Comparison of ENCODE assay signal across 9 mouse cellular contexts in the genomic region with DNA sequence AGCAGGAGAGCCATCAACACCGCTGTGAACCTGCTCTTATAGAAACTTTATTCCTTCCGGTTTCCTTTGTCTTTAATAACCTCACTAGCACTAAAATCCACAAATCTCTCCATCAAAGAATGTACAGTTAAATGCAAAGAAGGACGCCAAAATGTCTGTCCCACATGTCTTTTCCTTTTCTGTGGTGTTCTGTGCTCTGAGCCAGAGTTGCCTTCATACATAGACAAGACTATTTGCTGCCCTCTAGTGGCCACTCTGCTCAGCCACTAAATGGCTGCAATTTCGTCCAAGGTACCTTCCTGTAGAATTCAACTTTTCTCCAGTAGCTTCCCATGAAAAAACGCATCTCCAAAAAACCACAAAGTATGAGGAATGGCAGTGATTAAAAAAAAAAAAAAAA. TPM values are rescaled to one million over a fixed set of nuclear protein-coding genes. Genes with fewer than 3 reads are reported as not detected.
DNase-seq lines count a peak whose midpoint lies in the region; ATAC-seq and TF ChIP-seq lines count a peak whose summit lies in the region.
"Had no signal": no experiment of that assay in that cellular context is flagged by ENCODE, and none has a peak within 500 bp of the region (broad histone marks: within the 10 kb centered on the region; RNA-seq: fewer than 3 reads in every experiment).

No protein-coding gene starts in this region.

- ATAC-seq in midbrain, embryonic 13.5 days, result no peak
- peak; percentile 79 for ATAC-seq in hindbrain, postnatal 0 days
- peak; percentile 80; the same call in 1 of the 2 replicates for ATAC-seq in midbrain, embryonic 15.5 days (replicated peaks)

- H3K27ac ChIP-seq in midbrain, embryonic 10.5 days (replicated peaks), result no peak overlapping the region
- H3K27ac ChIP-seq in midbrain, embryonic 13.5 days, result no peak overlapping the region
- H3K27ac ChIP-seq in cerebellum, adult 2 months (ENCODE audit: insufficient read depth, low read length), result no peak overlapping the region
- no peak overlapping the region for H3K27ac ChIP-seq in hindbrain, postnatal 0 days
- no peak overlapping the region for H3K27ac ChIP-seq in left cerebral cortex, adult 2 months
- H3K27ac ChIP-seq in midbrain, embryonic 15.5 days, result no peak overlapping the region

- no peaks in the 10 kb centered on the region for H3K36me3 ChIP-seq in midbrain, embryonic 10.5 days
- no peaks in the 10 kb centered on the region for H3K36me3 ChIP-seq in midbrain, embryonic 13.5 days
- no peaks in the 10 kb centered on the region for H3K36me3 ChIP-seq in hindbrain, postnatal 0 days (ENCODE audit: insufficient read depth, low read length)
- no peaks in the 10 kb centered on the region for H3K36me3 ChIP-seq in midbrain, embryonic 15.5 days (replicated peaks)

- no peaks in the 10 kb centered on the region for H3K27me3 ChIP-seq in midbrain, embryonic 10.5 days (ENCODE audit: low read depth, poor library complexity, severe bottlenecking)
- H3K27me3 ChIP-seq in midbrain, embryonic 13.5 days, result no peaks in the 10 kb centered on the region
- no peaks in the 10 kb centered on the region for H3K27me3 ChIP-seq in cerebellum, adult 2 months (ENCODE audit: control insufficient read depth, insufficient read depth, low read length)
- no peaks in the 10 kb centered on the region for H3K27me3 ChIP-seq in hindbrain, postnatal 0 days (ENCODE audit: insufficient read depth, low read length)
- no peaks in the 10 kb centered on the region for H3K27me3 ChIP-seq in midbrain, embryonic 15.5 days (replicated peaks)

- H3K4me2 ChIP-seq in midbrain, embryonic 13.5 days (replicated peaks), result no peak overlapping the region
- H3K4me2 ChIP-seq in hindbrain, postnatal 0 days (ENCODE audit: low read depth, low read length), result no peak overlapping the region
- H3K4me2 ChIP-seq in midbrain, embryonic 15.5 days, result no peak overlapping the region

- H3K9ac ChIP-seq in midbrain, embryonic 13.5 days (replicated peaks), result no peak overlapping the region
- H3K9ac ChIP-seq in hindbrain, postnatal 0 days (replicated peaks; ENCODE audit: low read length), result no peak overlapping the region
- H3K9ac ChIP-seq in midbrain, embryonic 15.5 days, result no peak overlapping the region

- peak; percentile 61 for TF ChIP-seq CTCF in cerebellum, adult 2 months (IDR thresholded peaks at IDR 0.05; ENCODE audit: borderline replicate concordance, insufficient read depth, low read depth, low read length)
- peak; percentile 89 for TF ChIP-seq CTCF in hindbrain, postnatal 0 days (IDR thresholded peaks at IDR 0.05; ENCODE audit: low read depth)
- TF ChIP-seq CTCF in left cerebral cortex, adult 2 months (IDR thresholded peaks at IDR 0.05), result peak; percentile 88

- intact Hi-C loops in left cerebral cortex, adult 2 months (cut with DNase I), result loop anchor here (1.0 to 10.0 kb wide), 2 partner anchors 181 to 1444 kb away; no protein-coding TSS in a partner anchor

- peak; percentile 67 for DNase-seq in midbrain, embryonic 10.5 days (ENCODE audit: low spot score)
- peak; percentile 40 to 42 for DNase-seq in cerebellum, adult 2 months
- peak; percentile 79 for DNase-seq in forelimb bud, embryonic 11.5 days (ENCODE audit: low read depth, low spot score)
- peak; percentile 94 for DNase-seq in hindbrain, postnatal 0 days (ENCODE audit: low spot score)
- peak; percentile 69 to 72 for DNase-seq in left cerebral cortex, adult 2 months (ENCODE audit: extremely low spot score in 1 of 2, low spot score in 2 of 2)
- DNase-seq in testis, postnatal 10 days (ENCODE audit: low spot score), result peak; percentile 80

- no peaks in the 10 kb centered on the region for H3K9me3 ChIP-seq in midbrain, embryonic 10.5 days (replicated peaks)
- no peaks in the 10 kb centered on the region for H3K9me3 ChIP-seq in midbrain, embryonic 13.5 days
- no peaks in the 10 kb centered on the region for H3K9me3 ChIP-seq in hindbrain, postnatal 0 days (ENCODE audit: low read length)
- no peaks in the 10 kb centered on the region for H3K9me3 ChIP-seq in midbrain, embryonic 15.5 days

- H3K4me1 ChIP-seq in midbrain, embryonic 10.5 days, result no peaks in the 10 kb centered on the region
- H3K4me1 ChIP-seq in midbrain, embryonic 13.5 days (replicated peaks), result no peaks in the 10 kb centered on the region
- H3K4me1 ChIP-seq in cerebellum, adult 2 months (ENCODE audit: control insufficient read depth, insufficient read depth, low read length), result no peaks in the 10 kb centered on the region
- no peaks in the 10 kb centered on the region for H3K4me1 ChIP-seq in hindbrain, postnatal 0 days (ENCODE audit: insufficient read depth, low read length)
- no peaks in the 10 kb centered on the region for H3K4me1 ChIP-seq in midbrain, embryonic 15.5 days

- TF ChIP-seq POLR2A in cerebellum, adult 2 months (IDR thresholded peaks at IDR 0.05; ENCODE audit: borderline replicate concordance, insufficient read depth, low read length), result no peak

- WGBS in midbrain, embryonic 10.5 days, result 37% methylated on average over 5 of the region's 5 CpGs
- WGBS in midbrain, embryonic 13.5 days, result 37% methylated on average over 5 of the region's 5 CpGs
- 26% methylated on average over 5 of the region's 5 CpGs for WGBS in cerebellum, adult 2 months
- 29% methylated on average over 5 of the region's 5 CpGs for WGBS in hindbrain, postnatal 0 days
- WGBS in midbrain, embryonic 15.5 days, result 34% methylated on average over 5 of the region's 5 CpGs

- H3K4me3 ChIP-seq in midbrain, embryonic 10.5 days, result no peak overlapping the region
- no peak overlapping the region for H3K4me3 ChIP-seq in midbrain, embryonic 13.5 days (replicated peaks)
- H3K4me3 ChIP-seq in cerebellum, adult 2 months (replicated peaks; ENCODE audit: insufficient read depth, low read depth, low read length), result no peak overlapping the region
- H3K4me3 ChIP-seq in hindbrain, postnatal 0 days (ENCODE audit: low read length), result no peak overlapping the region
- no peak overlapping the region for H3K4me3 ChIP-seq in left cerebral cortex, adult 2 months
- H3K4me3 ChIP-seq in midbrain, embryonic 15.5 days, result no peak overlapping the region

RNA-seq across cellular contexts. Expression of a gene that starts 23.3 kb away (rescaled TPM):
- polyA plus RNA-seq in midbrain, embryonic 10.5 days (2016; fragmentation: Nextera tagmentation; extraction: Ambion mirVana), result not detected in 2 replicates
- not detected in 2 replicates for polyA plus RNA-seq in midbrain, embryonic 13.5 days (2015; fragmentation: Nextera tagmentation; extraction: Ambion mirVana)
- 0.06 TPM in 1 of 2 replicates, not detected in the other for polyA plus RNA-seq in cerebellum, adult 2 months (2012; rRNA removed)
- 0.43 TPM in 1 of 2 replicates, not detected in the other for total RNA-seq in hindbrain, postnatal 0 days (2014; rRNA removed)
- 0.19 and 0.23 TPM in 2 replicates for polyA plus RNA-seq in hindbrain, postnatal 0 days (2015; fragmentation: Nextera tagmentation; extraction: Ambion mirVana)
- total RNA-seq in left cerebral cortex, adult 2 months (2021), result not detected
- polyA plus RNA-seq in midbrain, embryonic 15.5 days (2015; fragmentation: Nextera tagmentation; extraction: Ambion mirVana), result 0.10 and 0.11 TPM in 2 replicates
- total RNA-seq: neutrophil, adult 5-6 weeks had no signal

Comparison
In these comparisons a context has a peak if more than half of its experiments do, and no peak if none do; other contexts are left out.
1. DNase-seq: peak in every context shown above with its lines; median percentile 94 in hindbrain, postnatal 0 days; 80 in testis, postnatal 10 days; 79 in forelimb bud, embryonic 11.5 days; 70 in left cerebral cortex, adult 2 months; 67 in midbrain, embryonic 10.5 days; 41 in cerebellum, adult 2 months.